Mouse (Mus musculus) hindbrain, embryonic 15.5 days (tissue): ENCODE data around the gene Rinl. TPM values are rescaled to one million over a fixed set of nuclear protein-coding genes. Genes with fewer than 3 reads are reported as not detected.

Source experiments
- ATAC-seq: fragments of 200-750 bp; cut with Nextera tagmentation; 2 replicates; pipeline ENCODE4 v1.8.0; 2017; ENCODE audit warnings: low read depth, moderate number of reproducible peaks, moderate TSS enrichment; ENCODE audit not compliant: low FRiP score
- H3K27ac ChIP-seq: fragments of 300-500 bp; sonication (generic); replicated peaks from 2 replicates; pipeline ENCODE4 v1.5.1; 2015; ENCODE audit warnings: mild to moderate bottlenecking, inconsistent platforms
- H3K27me3 ChIP-seq: fragments of 300-500 bp; sonication (generic); 2 replicates; pipeline ENCODE4 v1.6.1; 2015; ENCODE audit warnings: control low read depth, inconsistent platforms
- H3K36me3 ChIP-seq: fragments of 300-500 bp; sonication (generic); 2 replicates; pipeline ENCODE4 v1.6.1; 2015; ENCODE audit warnings: control low read depth, inconsistent platforms
- H3K4me1 ChIP-seq: fragments of 300-500 bp; sonication (generic); replicated peaks from 2 replicates; pipeline ENCODE4 v1.6.1; 2015; ENCODE audit warnings: control low read depth, inconsistent platforms
- H3K4me2 ChIP-seq: fragments of 300-500 bp; sonication (generic); 2 replicates; pipeline ENCODE4 v1.6.1; 2015; ENCODE audit warnings: moderate library complexity, mild to moderate bottlenecking, inconsistent platforms
- H3K4me3 ChIP-seq: fragments of 300-500 bp; sonication (generic); 2 replicates; pipeline ENCODE4 v1.5.1; 2015; ENCODE audit warnings: mild to moderate bottlenecking, inconsistent platforms
- H3K9ac ChIP-seq: fragments of 300-500 bp; sonication (generic); 2 replicates; pipeline ENCODE4 v1.6.1; 2015; ENCODE audit warnings: inconsistent platforms
- H3K9me3 ChIP-seq: fragments of 300-500 bp; sonication (generic); 2 replicates; pipeline ENCODE4 v1.6.1; 2016; ENCODE audit warnings: control low read depth, inconsistent platforms
- WGBS: fragments of 180-500 bp; shearing (Covaris S2); methylation state at CpG from one replicate; pipeline ENCODE4 v1.1.7; 2015; 5-methylcytosine and 5-hydroxymethylcytosine counted together
- polyA plus RNA-seq: library from polyadenylated mRNA; unstranded; fragments of >200 nt; fragmentation: Nextera tagmentation; extraction: Ambion mirVana; gene quantifications from 2 replicates; pipeline ENCODE4 v1.2.1, GENCODE M21; 2015

Rinl gene
- polyA plus RNA-seq, 1 experiment from 2014 or later = 2.6 TPM

DNA sequence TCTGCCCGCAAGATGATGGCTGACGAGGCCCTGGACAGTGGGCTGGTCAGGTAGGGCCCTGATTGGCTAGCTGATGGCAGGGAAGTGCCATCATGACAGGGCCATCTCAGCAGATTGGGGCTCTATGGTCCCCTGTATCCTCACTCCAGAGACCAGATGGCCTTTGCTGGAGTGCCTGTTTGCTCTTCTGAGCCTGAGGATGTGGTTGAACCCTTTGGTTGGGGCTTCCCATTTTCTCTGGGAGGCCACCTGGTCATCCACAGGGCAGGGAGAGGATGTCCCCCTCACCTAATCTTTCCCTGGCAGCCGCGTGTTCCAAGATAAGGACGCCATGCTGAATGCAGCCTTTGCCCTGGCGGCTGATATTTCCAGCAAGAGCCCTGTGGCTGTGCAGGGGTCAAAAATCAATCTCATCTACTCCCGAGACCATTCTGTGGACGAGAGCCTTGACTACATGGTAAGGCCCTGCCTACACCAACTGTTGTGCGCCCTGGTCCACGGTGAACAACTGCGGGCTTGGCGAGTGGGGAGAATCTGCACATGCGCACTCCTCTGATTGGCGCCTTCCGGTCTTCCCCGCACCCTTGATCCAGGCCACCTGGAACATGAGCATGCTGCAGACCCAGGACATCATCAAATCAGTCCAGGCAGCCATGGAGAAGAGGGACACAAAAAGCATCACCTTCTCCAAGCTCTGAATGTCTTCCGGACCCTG, 42.8 kb downstream of the Rinl start:
- WGBS = 93% methylated on average over 17 of the region's 17 CpGs
- no peak for ATAC-seq

DNA sequence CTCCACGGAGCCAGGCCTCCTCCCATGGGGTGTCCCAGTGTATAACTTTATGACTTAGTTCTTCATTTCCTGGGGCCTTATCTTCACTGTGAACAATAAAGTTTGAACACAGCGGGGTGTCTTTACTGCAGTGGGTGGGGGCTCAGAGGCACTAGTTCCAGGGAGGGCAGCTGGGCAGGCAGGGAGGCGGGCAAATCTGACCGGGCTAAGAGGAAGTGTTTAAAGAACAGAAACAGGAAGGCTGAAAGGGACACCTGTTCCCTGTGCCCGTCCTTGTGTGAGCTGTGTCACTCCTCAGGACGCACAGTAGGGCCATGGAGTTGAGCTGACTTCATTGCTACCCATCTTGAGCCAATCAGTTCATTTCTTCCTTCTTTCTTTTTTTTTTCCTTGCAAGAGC, 43.4 kb downstream of the Rinl start:
- WGBS = 75% methylated on average over 6 of the region's 6 CpGs
- H3K27ac ChIP-seq = no peak overlapping the region
- H3K9me3 ChIP-seq = no peaks in the 10 kb centered on the region
- no peaks in the 10 kb centered on the region for H3K27me3 ChIP-seq
- ATAC-seq = no peak
- H3K4me2 ChIP-seq = no peak overlapping the region
- H3K4me1 ChIP-seq = no peaks in the 10 kb centered on the region
- peaks cover 13% of the 10 kb centered on the region for H3K36me3 ChIP-seq
- no peak overlapping the region for H3K9ac ChIP-seq
- H3K4me3 ChIP-seq = no peak overlapping the region

More for the DNA sequence above, 42.8 kb downstream of the Rinl start:
- no peak overlapping the region for H3K4me3 ChIP-seq
- H3K36me3 ChIP-seq = peaks cover 13% of the 10 kb centered on the region
- no peaks in the 10 kb centered on the region for H3K9me3 ChIP-seq
- no peak overlapping the region for H3K4me2 ChIP-seq
- no peak overlapping the region for H3K27ac ChIP-seq
- H3K27me3 ChIP-seq = no peaks in the 10 kb centered on the region
- no peaks in the 10 kb centered on the region for H3K4me1 ChIP-seq
- no peak overlapping the region for H3K9ac ChIP-seq

DNA sequence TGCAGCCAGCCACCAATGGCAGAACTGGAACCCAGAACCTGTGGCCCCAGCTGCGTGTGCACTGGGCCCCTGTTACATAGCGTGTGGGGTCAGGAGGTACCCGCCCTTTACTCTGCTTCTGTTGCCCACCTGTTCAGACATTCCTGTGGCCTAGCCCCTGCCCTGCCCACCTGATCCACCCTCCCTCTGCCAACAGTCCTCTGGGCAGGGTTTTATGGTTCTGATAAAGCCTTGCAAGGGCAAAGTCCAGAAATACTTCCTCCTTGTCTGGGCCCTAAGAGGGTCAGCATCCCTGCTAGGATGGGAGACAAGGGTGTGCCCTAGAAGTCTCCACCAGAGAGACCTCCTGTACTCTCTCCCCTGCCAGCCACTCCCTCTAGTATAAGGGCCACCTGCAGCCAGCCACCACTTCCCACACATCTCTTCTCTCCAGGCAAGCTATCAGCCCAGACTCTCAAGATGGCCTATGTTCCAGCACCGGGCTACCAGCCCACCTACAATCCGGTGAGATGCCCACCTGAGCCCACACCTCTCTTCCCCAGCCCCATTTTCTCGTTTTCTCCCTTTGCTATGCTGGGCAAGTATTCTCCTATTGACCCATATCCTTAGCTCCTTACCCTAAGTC, 45.1 kb downstream of the Rinl start, which contains the start of gene Lgals4:
Gene Lgals4, plus strand, starts transcription at position 132 of the 625 bp plus-strand sequence.
- no peaks in the 10 kb centered on the region for H3K9me3 ChIP-seq
- H3K4me2 ChIP-seq = no peak within 1 kb of the TSS
- H3K27me3 ChIP-seq = no peaks in the 10 kb centered on the region
- H3K4me1 ChIP-seq = no peaks in the 10 kb centered on the region
- no peak within 1 kb of the TSS for H3K4me3 ChIP-seq
- WGBS = 89% methylated on average over 6 of the region's 6 CpGs
- ATAC-seq = no peak
- H3K27ac ChIP-seq = no peak within 1 kb of the TSS
- H3K36me3 ChIP-seq = peaks cover 13% of the 10 kb centered on the region
- no peak within 1 kb of the TSS for H3K9ac ChIP-seq

DNA sequence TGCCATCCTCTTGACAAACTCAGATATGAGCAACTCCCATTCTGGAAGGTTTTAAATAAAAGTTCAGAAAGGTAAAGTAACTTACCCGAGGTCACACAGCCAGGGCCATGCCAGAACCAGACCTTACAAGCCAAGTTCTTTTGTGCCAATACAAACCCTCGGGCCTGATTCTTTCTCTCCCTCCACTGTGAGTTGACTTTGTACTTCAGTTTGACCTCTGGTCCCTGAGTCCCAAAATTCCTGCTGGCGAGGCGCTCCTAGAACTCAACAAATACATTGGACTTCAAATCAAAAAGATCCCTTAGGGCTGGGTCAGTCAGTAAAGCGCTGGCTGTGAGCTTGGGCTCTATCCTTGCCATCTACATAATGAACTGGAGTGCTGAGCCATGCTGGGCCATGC, 48.2 kb downstream of the Rinl start:
- Histone ChIP-seq H3K4me2 (no peak overlapping the region), H3K9me3 (no peaks in the 10 kb centered on the region), H3K27me3 (no peaks in the 10 kb centered on the region), H3K4me1 (no peaks in the 10 kb centered on the region), H3K4me3 (no peak overlapping the region), H3K36me3 (no peaks in the 10 kb centered on the region), H3K27ac (no peak overlapping the region), H3K9ac (no peak overlapping the region)
- no peak for ATAC-seq
- WGBS = 85% methylated on average over 5 of the region's 5 CpGs

DNA sequence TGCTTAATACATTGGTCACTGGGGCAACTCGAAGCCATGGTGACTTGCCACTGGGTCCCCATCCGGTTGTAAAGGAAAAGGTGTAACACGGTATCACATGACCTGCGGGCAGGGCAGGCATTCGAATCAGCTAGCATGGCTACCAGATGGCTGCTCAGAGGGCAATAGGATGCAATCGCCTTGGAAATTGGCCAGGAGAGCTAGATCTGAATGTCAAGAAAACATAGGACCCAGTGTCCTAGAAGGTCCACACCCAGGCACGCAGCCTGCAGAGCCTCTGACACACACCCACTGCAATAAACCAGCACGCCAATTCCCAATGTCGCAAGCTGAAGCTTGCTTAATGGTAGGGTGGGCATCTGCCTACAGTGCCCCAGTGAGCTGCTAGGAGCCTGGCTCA, 49.6 kb downstream of the Rinl start:
- H3K4me1 ChIP-seq = no peaks in the 10 kb centered on the region
- H3K4me2 ChIP-seq = no peak overlapping the region
- ATAC-seq = no peak
- H3K4me3 ChIP-seq = no peak overlapping the region
- no peaks in the 10 kb centered on the region for H3K27me3 ChIP-seq
- H3K9ac ChIP-seq = no peak overlapping the region
- no peaks in the 10 kb centered on the region for H3K36me3 ChIP-seq
- WGBS = 82% methylated on average over 9 of the region's 9 CpGs
- no peaks in the 10 kb centered on the region for H3K9me3 ChIP-seq
- H3K27ac ChIP-seq = no peak overlapping the region

DNA sequence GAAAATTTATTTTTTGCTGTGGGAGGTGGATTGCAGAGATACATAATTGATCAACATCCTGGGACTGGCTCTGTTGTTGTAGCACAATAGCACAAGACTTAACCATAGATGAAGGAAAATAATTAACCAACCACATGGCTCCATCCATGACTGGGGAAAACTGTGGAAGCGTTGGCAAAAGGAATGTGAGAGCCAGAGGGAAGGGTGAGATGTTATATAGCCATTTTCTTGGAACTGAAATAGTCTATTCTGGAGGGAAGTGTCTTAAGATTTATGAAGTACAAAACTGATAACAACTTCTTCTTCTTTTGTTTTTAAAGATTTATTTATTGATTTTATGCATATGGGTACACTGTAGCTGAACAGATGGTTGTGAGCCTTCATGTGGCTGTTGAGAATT, 58.5 kb downstream of the Rinl start:
- H3K36me3 ChIP-seq = no peaks in the 10 kb centered on the region
- no peaks in the 10 kb centered on the region for H3K27me3 ChIP-seq
- H3K9me3 ChIP-seq = no peaks in the 10 kb centered on the region
- no peak overlapping the region for H3K4me2 ChIP-seq
- no peaks in the 10 kb centered on the region for H3K4me1 ChIP-seq
- no peak overlapping the region for H3K9ac ChIP-seq
- H3K4me3 ChIP-seq = no peak overlapping the region
- H3K27ac ChIP-seq = no peak overlapping the region
- ATAC-seq = no peak
- WGBS = 79% methylated on average over 1 of the region's 1 CpGs

Other genes starting within 250 kb of the Rinl start
- gene Sycn, start 248.1 kb upstream of the Rinl start, polyA plus RNA-seq = not detected in 2 replicates
- 0.19 TPM in 1 of 2 replicates, not detected in the other for gene Nccrp1, start 241.7 kb upstream of the Rinl start, polyA plus RNA-seq
- gene Samd4b, start 190.8 kb upstream of the Rinl start, polyA plus RNA-seq = 23.3 and 28.1 TPM in 2 replicates
- gene Pak4, start 190.8 kb upstream of the Rinl start, polyA plus RNA-seq = 20.2 TPM in 2 replicates
- gene Acp7, start 157.6 kb upstream of the Rinl start, polyA plus RNA-seq = 0.29 and 0.33 TPM in 2 replicates
- 10.1 and 13.4 TPM in 2 replicates for gene Fbxo27, start 96.1 kb upstream of the Rinl start, polyA plus RNA-seq
- gene Fbxo17, start 72.2 kb upstream of the Rinl start, polyA plus RNA-seq = 4.1 and 5.2 TPM in 2 replicates
- gene Mrps12, start 47.1 kb upstream of the Rinl start, polyA plus RNA-seq = 113 TPM in 2 replicates
- 19.5 TPM in 2 replicates for gene Sars2, start 47.0 kb upstream of the Rinl start, polyA plus RNA-seq
- gene Ccer2, start 32.8 kb upstream of the Rinl start, polyA plus RNA-seq = 0.54 and 0.71 TPM in 2 replicates
- gene Sirt2, start 22.2 kb upstream of the Rinl start, polyA plus RNA-seq = 112 and 125 TPM in 2 replicates
- 66.3 and 69.0 TPM in 2 replicates for gene Nfkbib, start 21.5 kb upstream of the Rinl start, polyA plus RNA-seq
- 162 and 180 TPM in 2 replicates for gene Hnrnpl, start 19.6 kb downstream of the Rinl start, polyA plus RNA-seq
- 97.8 and 98.0 TPM in 2 replicates for gene Ech1, start 36.2 kb downstream of the Rinl start, polyA plus RNA-seq
- 5.7 and 7.2 TPM in 2 replicates for gene Lgals4, start 44.9 kb downstream of the Rinl start, polyA plus RNA-seq
- gene Lgals7, start 74.9 kb downstream of the Rinl start, polyA plus RNA-seq = 4.7 and 7.9 TPM in 2 replicates
- 0.51 and 0.58 TPM in 2 replicates for gene Capn12, start 92.5 kb downstream of the Rinl start, polyA plus RNA-seq
- gene Actn4, start 173.4 kb downstream of the Rinl start, polyA plus RNA-seq = 140 and 154 TPM in 2 replicates
- 283 and 294 TPM in 2 replicates for gene Eif3k, start 192.9 kb downstream of the Rinl start, polyA plus RNA-seq
- 10.6 and 10.8 TPM in 2 replicates for gene Map4k1, start 193.1 kb downstream of the Rinl start, polyA plus RNA-seq